Mouse (Mus musculus) adrenal gland, postnatal 14 days (tissue): ENCODE data around the gene Olfr800. TPM values are rescaled to one million over a fixed set of nuclear protein-coding genes. Genes with fewer than 3 reads are reported as not detected.

Experiments
- DNase-seq: peaks from one replicate; pipeline ENCODE4 v3.0.0; 2021; ENCODE audit warnings: mixed read lengths
- long read RNA-seq, 2 experiments: library from polyadenylated mRNA; stranded (forward); transcript quantifications; one replicate each; pipeline ENCODE4 v2.0.0; 2021
- total RNA-seq: library from RNA; stranded (reverse); gene quantifications from 2 replicates; pipeline ENCODE4 v1.2.3, GENCODE M21; 2021

Gene Olfr800
- not detected in 2 replicates for total RNA-seq
- long read RNA-seq, experiment 1, result 0 reads
- long read RNA-seq, experiment 2, result 0 reads

- no peak for DNase-seq
These were observed at the start of gene Olfr800 for GRCm38 (mm10) chr10:129657394-129657793. Gene Olfr800 (plus strand): TSS chr10:129657694.

GRCm38 (mm10) chr10:129612470-129612869 lies 45.0 kb upstream of the Olfr800 start, which contains the start of gene Olfr796:
Gene Olfr796 (minus strand): TSS chr10:129612570.
- DNase-seq, result no peak

- DNase-seq, result no peak
These were observed 35.8 kb upstream of the Olfr800 start for GRCm38 (mm10) chr10:129621724-129622123.

GRCm38 (mm10) chr10:129623251-129623650 lies 34.2 kb upstream of the Olfr800 start:
- DNase-seq, result no peak

- no peak for DNase-seq
These were observed 29.7 kb upstream of the Olfr800 start, which contains the start of gene Olfr798 for GRCm38 (mm10) chr10:129627834-129628233. Gene Olfr798 (minus strand): TSS chr10:129627934.

- DNase-seq, result no peak
These were observed 20.3 kb upstream of the Olfr800 start, which contains the start of gene Olfr799 for GRCm38 (mm10) chr10:129637184-129637583. Gene Olfr799 (plus strand): TSS chr10:129637484.

- no peak for DNase-seq
These were observed 5.7 kb upstream of the Olfr800 start for GRCm38 (mm10) chr10:129651763-129652162.

- no peak for DNase-seq
These were observed 16.3 kb downstream of the Olfr800 start, which contains the start of gene Olfr801 for GRCm38 (mm10) chr10:129673765-129674164. Gene Olfr801 (minus strand): TSS chr10:129673865.

- no peak for DNase-seq
These were observed 30.6 kb downstream of the Olfr800 start, which contains the start of gene Olfr802 for GRCm38 (mm10) chr10:129688069-129688468. Gene Olfr802 (minus strand): TSS chr10:129688169.

- no peak for DNase-seq
These were observed 36.7 kb downstream of the Olfr800 start, which contains the start of gene Olfr803 for GRCm38 (mm10) chr10:129694186-129694585. Gene Olfr803 (minus strand): TSS chr10:129694286.

GRCm38 (mm10) chr10:129702910-129703309 lies 45.4 kb downstream of the Olfr800 start, which contains the start of gene Olfr804:
Gene Olfr804 (plus strand): TSS chr10:129703210.
- DNase-seq, result no peak

Other genes starting within 250 kb of the Olfr800 start
- not detected in 2 replicates for gene Olfr786, start 230.4 kb upstream of the Olfr800 start, total RNA-seq
- gene Olfr787, start 195.8 kb upstream of the Olfr800 start, total RNA-seq, result not detected in 2 replicates
- not detected in 2 replicates for gene Olfr788, start 186.7 kb upstream of the Olfr800 start, total RNA-seq
- not detected in 2 replicates for gene Olfr789, start 172.9 kb upstream of the Olfr800 start, total RNA-seq
- not detected in 2 replicates for gene Olfr790, start 159.2 kb upstream of the Olfr800 start, total RNA-seq
- not detected in 2 replicates for gene Olfr791, start 135.9 kb upstream of the Olfr800 start, total RNA-seq
- gene Olfr792, start 118.5 kb upstream of the Olfr800 start, total RNA-seq, result not detected in 2 replicates
- not detected in 2 replicates for gene Olfr794, start 90.0 kb upstream of the Olfr800 start, total RNA-seq
- gene Olfr796, start 45.1 kb upstream of the Olfr800 start, total RNA-seq, result not detected in 2 replicates
- not detected in 2 replicates for gene Olfr798, start 29.8 kb upstream of the Olfr800 start, total RNA-seq
- not detected in 2 replicates for gene Olfr799, start 20.2 kb upstream of the Olfr800 start, total RNA-seq
- gene Olfr801, start 16.2 kb downstream of the Olfr800 start, total RNA-seq, result not detected in 2 replicates
- not detected in 2 replicates for gene Olfr802, start 30.5 kb downstream of the Olfr800 start, total RNA-seq
- not detected in 2 replicates for gene Olfr803, start 36.6 kb downstream of the Olfr800 start, total RNA-seq
- gene Olfr804, start 45.5 kb downstream of the Olfr800 start, total RNA-seq, result not detected in 2 replicates
- gene Olfr805, start 71.7 kb downstream of the Olfr800 start, total RNA-seq, result not detected in 2 replicates
- gene Olfr806, start 84.2 kb downstream of the Olfr800 start, total RNA-seq, result not detected in 2 replicates
- gene Olfr807, start 100.1 kb downstream of the Olfr800 start, total RNA-seq, result not detected in 2 replicates
- not detected in 2 replicates for gene Olfr808, start 107.8 kb downstream of the Olfr800 start, total RNA-seq
- not detected in 2 replicates for gene Olfr809, start 116.9 kb downstream of the Olfr800 start, total RNA-seq
- gene Olfr810, start 137.2 kb downstream of the Olfr800 start, total RNA-seq, result not detected in 2 replicates
- gene Olfr811, start 146.7 kb downstream of the Olfr800 start, total RNA-seq, result not detected in 2 replicates
- not detected in 2 replicates for gene Olfr812, start 188.4 kb downstream of the Olfr800 start, total RNA-seq
- not detected in 2 replicates for gene Olfr813, start 197.7 kb downstream of the Olfr800 start, total RNA-seq
- gene Olfr814, start 222.2 kb downstream of the Olfr800 start, total RNA-seq, result not detected in 2 replicates
- not detected in 2 replicates for gene Olfr815, start 248.2 kb downstream of the Olfr800 start, total RNA-seq